Comparison of ENCODE assay signal across 1 mouse cellular context in the genomic region with DNA sequence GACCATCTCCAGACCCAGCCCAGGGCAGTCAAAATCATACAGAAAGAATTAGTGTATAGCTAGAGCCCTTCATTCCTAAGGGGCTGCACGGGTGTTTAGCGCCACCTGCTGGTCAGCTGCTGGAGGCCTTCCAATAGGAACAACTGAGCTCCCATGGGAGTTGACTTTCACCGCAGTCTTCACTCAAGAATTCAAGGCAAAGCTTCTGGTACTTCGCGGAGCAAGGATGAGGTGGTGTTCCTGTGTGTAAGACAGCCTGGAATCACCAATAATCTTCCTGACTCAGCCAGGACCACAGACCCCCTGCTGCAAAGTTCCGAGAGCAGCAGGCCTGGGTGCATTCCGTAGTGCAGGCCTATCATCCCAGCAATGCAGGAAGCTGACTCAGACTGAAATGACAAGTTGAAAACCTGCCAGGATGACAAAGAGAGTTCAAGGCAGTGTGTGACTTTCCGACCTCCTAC.
TF ChIP-seq lines count a peak whose summit lies in the region.

No protein-coding gene starts in this region.

TF ChIP-seq in myocyte, 11 proteins besides CTCF, POLR2A, EP300 and RAD21:
- no peak for TF ChIP-seq E2F4 (IDR thresholded peaks at IDR 0.05; ENCODE audit: insufficient read depth)
- no peak for TF ChIP-seq REST (IDR thresholded peaks at IDR 0.05; ENCODE audit: insufficient read depth, insufficient read length)
- TF ChIP-seq SRF (IDR thresholded peaks at IDR 0.05; ENCODE audit: control insufficient read depth, insufficient read length, low read depth), result no peak
- TF ChIP-seq MAX (IDR thresholded peaks at IDR 0.05; ENCODE audit: low read depth), result no peak
- no peak for TF ChIP-seq MYOG (IDR thresholded peaks at IDR 0.05; ENCODE audit: control insufficient read depth in 1 of 3, insufficient read depth in 1 of 3, insufficient read length in 2 of 3, low read depth in 2 of 3)
- TF ChIP-seq POLR2AphosphoS2 (IDR thresholded peaks at IDR 0.05; ENCODE audit: insufficient read length, low read depth), result no peak
- no peak for TF ChIP-seq TCF12 (IDR thresholded peaks at IDR 0.05; ENCODE audit: insufficient read depth, poor library complexity, severe bottlenecking)
- TF ChIP-seq USF1 (IDR thresholded peaks at IDR 0.05; ENCODE audit: low read depth), result no peak
- TF ChIP-seq CEBPB (IDR thresholded peaks at IDR 0.05; ENCODE audit: insufficient read depth, poor library complexity, severe bottlenecking), result no peak
- TF ChIP-seq MYOD1 (IDR thresholded peaks at IDR 0.05; ENCODE audit: control insufficient read depth in 1 of 3, insufficient read length in 2 of 3, low read depth in 2 of 3), result no peak
- no peak for TF ChIP-seq TCF3 (IDR thresholded peaks at IDR 0.05; ENCODE audit: insufficient read length, low read depth)
